13 mouse cellular contexts compared by ENCODE assay signal in the genomic region with DNA sequence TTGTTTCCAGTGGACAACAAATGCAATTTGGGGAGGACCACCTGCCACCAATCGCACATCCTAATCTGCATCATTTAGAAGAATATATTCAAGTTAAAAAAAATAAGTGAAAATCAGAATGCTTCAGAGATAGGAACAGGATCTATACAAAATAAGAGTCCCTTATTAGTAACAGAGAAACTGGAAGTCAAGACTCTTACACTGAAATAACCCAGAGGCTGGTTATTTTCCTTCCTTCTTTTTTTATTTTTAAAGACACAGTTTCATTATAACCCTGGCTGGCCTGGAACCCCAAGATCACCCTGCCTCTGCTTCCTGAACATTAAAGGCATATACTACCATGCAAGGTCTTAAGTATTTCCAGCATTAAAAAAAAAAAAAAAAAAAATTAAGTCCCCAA. TPM values are rescaled to one million over a fixed set of nuclear protein-coding genes. Genes with fewer than 3 reads are reported as not detected.
DNase-seq lines count a peak whose midpoint lies in the region; ATAC-seq and TF ChIP-seq lines count a peak whose summit lies in the region.
"Had no signal": no experiment of that assay in that cellular context is flagged by ENCODE, and none has a peak within 500 bp of the region (broad histone marks: within the 10 kb centered on the region; RNA-seq: fewer than 3 reads in every experiment).

No protein-coding gene starts in this region.

- TF ChIP-seq POLR2A in kidney, adult 2 months (IDR thresholded peaks at IDR 0.05; ENCODE audit: low read depth, low read length), result no peak

- no peaks in the 10 kb centered on the region for H3K9me3 ChIP-seq in embryonic facial prominence, embryonic 11.5 days (replicated peaks; ENCODE audit: control insufficient read depth, low read length)
- no peaks in the 10 kb centered on the region for H3K9me3 ChIP-seq in embryonic facial prominence, embryonic 10.5 days
- H3K9me3 ChIP-seq: embryonic facial prominence, embryonic 13.5 days; midbrain, embryonic 12.5 days had no signal

- peak; percentile 8 for DNase-seq in embryonic facial prominence, embryonic 11.5 days (ENCODE audit: low spot score)
- DNase-seq in embryonic facial prominence, embryonic 10.5 days (ENCODE audit: low spot score), result no peak
- peak; percentile 36 for DNase-seq in kidney, adult 2 months
- DNase-seq in kidney, postnatal 25 days, result no peak
- DNase-seq in adrenal gland, adult 2 months, result no peak
- DNase-seq in urinary bladder, postnatal 4 days (ENCODE audit: low spot score in 2 of 2), result no peak
- DNase-seq: gastrocnemius, postnatal 10 days; kidney, postnatal 14 days; left cerebral cortex, postnatal 4 days had no signal

- WGBS in embryonic facial prominence, embryonic 11.5 days, result 84% methylated on average over 1 of the region's 1 CpGs
- WGBS in embryonic facial prominence, embryonic 10.5 days, result 95% methylated on average over 1 of the region's 1 CpGs
- 69% methylated on average over 1 of the region's 1 CpGs for WGBS in kidney, adult 2 months

- H3K4me1 ChIP-seq in embryonic facial prominence, embryonic 11.5 days (ENCODE audit: control insufficient read depth, insufficient read depth, low read length), result no peaks in the 10 kb centered on the region
- H3K4me1 ChIP-seq in embryonic facial prominence, embryonic 10.5 days, result peaks cover 9% of the 10 kb centered on the region
- H3K4me1 ChIP-seq in kidney, adult 2 months (ENCODE audit: control insufficient read depth, insufficient read depth, low read length), result peaks cover 13% of the 10 kb centered on the region

- no peak overlapping the region for H3K4me3 ChIP-seq in embryonic facial prominence, embryonic 11.5 days (ENCODE audit: low read depth, low read length)
- no peak overlapping the region for H3K4me3 ChIP-seq in embryonic facial prominence, embryonic 10.5 days
- no peak overlapping the region for H3K4me3 ChIP-seq in kidney, adult 2 months (ENCODE audit: insufficient read depth, low read depth, low read length)
- H3K4me3 ChIP-seq: embryonic facial prominence, embryonic 13.5 days; midbrain, embryonic 12.5 days had no signal

- no peaks in the 10 kb centered on the region for H3K27me3 ChIP-seq in embryonic facial prominence, embryonic 11.5 days (ENCODE audit: control insufficient read depth, insufficient read depth, low read length)
- no peaks in the 10 kb centered on the region for H3K27me3 ChIP-seq in embryonic facial prominence, embryonic 10.5 days (replicated peaks; ENCODE audit: low read depth, poor library complexity, severe bottlenecking)
- H3K27me3 ChIP-seq in kidney, adult 2 months (replicated peaks; ENCODE audit: control insufficient read depth, insufficient read depth, low read length), result no peaks in the 10 kb centered on the region
- H3K27me3 ChIP-seq: embryonic facial prominence, embryonic 13.5 days; midbrain, embryonic 12.5 days had no signal

- no peak overlapping the region for H3K4me2 ChIP-seq in embryonic facial prominence, embryonic 11.5 days (ENCODE audit: low read depth, low read length)
- H3K4me2 ChIP-seq: embryonic facial prominence, embryonic 13.5 days; midbrain, embryonic 12.5 days had no signal

- H3K27ac ChIP-seq in embryonic facial prominence, embryonic 11.5 days (replicated peaks; ENCODE audit: low read depth, low read length), result no peak overlapping the region
- H3K27ac ChIP-seq in embryonic facial prominence, embryonic 10.5 days (replicated peaks), result no peak overlapping the region
- H3K27ac ChIP-seq in kidney, adult 2 months (ENCODE audit: insufficient read depth, low read depth, low read length), result no peak overlapping the region
- H3K27ac ChIP-seq: embryonic facial prominence, embryonic 13.5 days; midbrain, embryonic 12.5 days had no signal

- no peaks in the 10 kb centered on the region for H3K36me3 ChIP-seq in embryonic facial prominence, embryonic 11.5 days (replicated peaks; ENCODE audit: control insufficient read depth, insufficient read depth, low read depth, low read length)
- H3K36me3 ChIP-seq in embryonic facial prominence, embryonic 10.5 days (replicated peaks), result peaks cover 20% of the 10 kb centered on the region
- no peaks in the 10 kb centered on the region for H3K36me3 ChIP-seq in kidney, adult 2 months (ENCODE audit: control insufficient read depth, insufficient read depth, low read length)
- H3K36me3 ChIP-seq: embryonic facial prominence, embryonic 13.5 days had no signal

- no peak overlapping the region for H3K9ac ChIP-seq in embryonic facial prominence, embryonic 11.5 days (replicated peaks; ENCODE audit: low read length)
- H3K9ac ChIP-seq: embryonic facial prominence, embryonic 13.5 days had no signal

- ATAC-seq in embryonic facial prominence, embryonic 11.5 days (replicated peaks; ENCODE audit: insufficient number of reproducible peaks, low FRiP score, low TSS enrichment, low read depth), result no peak
- peak; percentile 68 for ATAC-seq in CD4-positive, CD25-positive, alpha-beta regulatory T cell, adult 4 months
- peak; percentile 93 for ATAC-seq in megakaryocyte, adult 5-6 weeks (ENCODE audit: poor library complexity, severe bottlenecking)

- TF ChIP-seq CTCF in kidney, adult 2 months (conservative IDR thresholded peaks at IDR 0.05; ENCODE audit: insufficient read depth, insufficient read length, low read depth, low read length), result no peak

RNA-seq across cellular contexts. Expression of gene Fbxo11, which starts 7.2 kb away (rescaled TPM):
- polyA plus RNA-seq in embryonic facial prominence, embryonic 11.5 days (2014; fragmentation: Nextera tagmentation; extraction: Ambion mirVana), result 31.5 and 36.4 TPM in 2 replicates
- 16.7 and 17.5 TPM in 2 replicates for polyA plus RNA-seq in embryonic facial prominence, embryonic 10.5 days (2016; fragmentation: Nextera tagmentation; extraction: Ambion mirVana)
- polyA plus RNA-seq in kidney, adult 2 months (2012; rRNA removed), result 13.8 and 18.5 TPM in 2 replicates
- 10 to 100 TPM; 19.2 to 31.1 TPM for polyA plus RNA-seq in CD4-positive, CD25-positive, alpha-beta regulatory T cell, adult 4 months (2017; shearing (Covaris generic))
- 43.6 and 45.8 TPM in 2 replicates for total RNA-seq in megakaryocyte, adult 5-6 weeks (2015)
- total RNA-seq in megakaryocyte, adult 5-6 weeks (2017), result 30.7 and 41.6 TPM in 2 replicates
- total RNA-seq in adrenal gland, adult 2 months (2021), result 10 to 100 TPM; 49.6 to 63.4 TPM
- 6.6 and 9.1 TPM in 2 replicates for polyA plus RNA-seq in adrenal gland, adult 2 months (2012; rRNA removed)

Comparison
In these comparisons a context has a peak if more than half of its experiments do, and no peak if none do; other contexts are left out.
1. DNase-seq: peak in embryonic facial prominence, embryonic 11.5 days (single experiment) and kidney, adult 2 months (single experiment); none in embryonic facial prominence, embryonic 10.5 days (single experiment), kidney, postnatal 25 days (0 of 2), adrenal gland, adult 2 months (single experiment) and urinary bladder, postnatal 4 days (0 of 2).